Mouse (Mus musculus) ES-E14 (cell line): Measurements from ENCODE around the gene Ankrd27.

Experiments
- CHD2 ChIP-seq: IDR thresholded peaks from 2 replicates; pipeline ENCODE4 v1.6.1; 2014; ENCODE audit warnings: mild to moderate bottlenecking, low read depth, low read length, inconsistent platforms
- HCFC1 ChIP-seq: IDR thresholded peaks from 2 replicates; pipeline ENCODE4 v1.6.1; 2012; ENCODE audit warnings: low read length, inconsistent platforms, borderline replicate concordance; ENCODE audit not compliant: insufficient read depth
- MAFK ChIP-seq: IDR thresholded peaks from 2 replicates; pipeline ENCODE4 v1.6.1; 2014; ENCODE audit warnings: mild to moderate bottlenecking, low read depth, low read length, inconsistent platforms; ENCODE audit not compliant: insufficient read depth
- ZC3H11A ChIP-seq: IDR thresholded peaks from 2 replicates; pipeline ENCODE4 v1.6.1; 2012; ENCODE audit warnings: low read depth, mild to moderate bottlenecking, inconsistent platforms, low read length, borderline replicate concordance
- ZNF384 ChIP-seq: IDR thresholded peaks from 2 replicates; pipeline ENCODE4 v1.6.1; 2012; ENCODE audit warnings: low read depth, low read length, inconsistent platforms

DNA sequence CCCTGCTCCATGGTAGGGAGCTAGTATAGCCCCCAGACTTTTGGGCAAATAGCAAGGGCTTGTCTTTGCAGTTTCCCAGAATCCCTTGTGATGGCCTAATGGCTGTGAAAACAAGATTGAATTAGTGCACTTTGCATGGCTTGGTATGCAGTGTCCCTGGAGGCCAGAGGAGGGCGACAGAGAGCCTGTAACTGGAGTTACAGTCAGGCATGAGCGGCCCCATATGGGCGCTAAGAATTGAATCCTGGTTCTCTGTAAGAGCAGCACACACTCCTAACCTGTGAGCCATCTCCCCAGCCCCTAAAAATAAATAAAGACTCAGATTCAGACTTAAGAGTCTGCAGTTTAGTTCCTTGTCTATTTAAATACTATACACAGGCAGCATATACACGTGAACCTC lies 6.2 kb upstream of the Ankrd27 start:
- no peak for TF ChIP-seq MAFK
- TF ChIP-seq CHD2 = no peak
- no peak for TF ChIP-seq ZC3H11A
- no peak for TF ChIP-seq ZNF384
- TF ChIP-seq HCFC1 = no peak
